Mouse (Mus musculus) lung, adult 2 months (tissue): ENCODE measurements around the gene Coq4. TPM values are rescaled to one million over a fixed set of nuclear protein-coding genes. Genes with fewer than 3 reads are reported as not detected.

Experiments used
- DNase-seq: peaks from one replicate; pipeline ENCODE4 v3.0.0; 2022
- H3K4me1 ChIP-seq: fragments of 200-500 bp; 2 replicates; pipeline ENCODE4 v1.6.1; 2011; ENCODE audit warnings: low read length; ENCODE audit not compliant: control insufficient read depth, insufficient read depth
- H3K4me3 ChIP-seq: fragments of 200-500 bp; replicated peaks from 2 replicates; pipeline ENCODE3; 2011; ENCODE audit warnings: low read depth, mild to moderate bottlenecking, control low read depth, low read length; ENCODE audit errors: extremely low read depth
- CTCF ChIP-seq: fragments of 200-500 bp; IDR thresholded peaks from 2 replicates; pipeline ENCODE4 v1.5.1; 2011; ENCODE audit warnings: mild to moderate bottlenecking, low read length, control low read depth; ENCODE audit not compliant: insufficient read depth
- POLR2A ChIP-seq: fragments of 200-500 bp; IDR thresholded peaks from 2 replicates; pipeline ENCODE4 v1.6.1; 2011; ENCODE audit warnings: low read depth, mild to moderate bottlenecking, control low read depth, low read length, borderline replicate concordance; ENCODE audit errors: extremely low read depth
- WGBS: fragments of 180-500 bp; shearing (Covaris S2); methylation state at CpG from one replicate; pipeline ENCODE4 v1.1.7; 2018; 5-methylcytosine and 5-hydroxymethylcytosine counted together
- polyA plus RNA-seq: library from polyadenylated mRNA; depleted of rRNA; stranded (reverse); fragments of >200 nt; gene quantifications from 2 replicates; pipeline ENCODE4 v1.2.3, GENCODE M21; 2012

Coq4 gene
- polyA plus RNA-seq, 1 experiment: 40.6 TPM

DNA sequence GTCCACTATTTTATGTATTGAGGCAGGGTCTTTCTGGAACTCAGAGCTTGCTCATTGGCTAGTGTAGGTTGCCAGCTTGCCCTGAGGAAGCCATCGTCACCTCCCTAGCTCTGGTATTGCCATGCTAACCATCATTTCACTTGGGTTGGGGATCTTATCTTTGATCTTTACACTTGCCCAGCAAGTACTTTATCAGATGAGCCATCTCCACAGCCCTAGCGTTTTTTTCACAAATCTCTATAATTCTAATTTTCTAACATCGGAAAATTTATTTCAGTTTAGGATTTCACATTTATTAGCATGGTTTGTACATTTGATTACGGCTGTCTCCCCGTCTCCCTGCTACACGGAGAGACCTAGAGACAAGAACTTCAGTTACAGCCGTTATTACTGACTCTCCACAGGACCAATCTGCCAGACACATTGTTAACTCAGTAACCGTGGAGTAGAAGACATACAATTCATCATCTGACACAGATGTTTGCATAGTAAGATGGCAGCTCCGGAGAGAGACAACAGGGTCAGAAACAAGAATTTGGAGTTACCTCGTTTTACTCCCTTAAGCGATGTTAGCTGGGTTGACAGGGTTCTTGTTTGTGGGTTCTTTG is 39.1 kb downstream of the Coq4 start:
- WGBS: 7% methylated on average over 11 of the region's 11 CpGs
- Histone ChIP-seq H3K4me1 (peaks cover 4% of the 10 kb centered on the region), H3K4me3 (peak overlapping the region; percentile 86)
- no peak for DNase-seq
- TF ChIP-seq POLR2A (no peak), CTCF (no peak)

DNA sequence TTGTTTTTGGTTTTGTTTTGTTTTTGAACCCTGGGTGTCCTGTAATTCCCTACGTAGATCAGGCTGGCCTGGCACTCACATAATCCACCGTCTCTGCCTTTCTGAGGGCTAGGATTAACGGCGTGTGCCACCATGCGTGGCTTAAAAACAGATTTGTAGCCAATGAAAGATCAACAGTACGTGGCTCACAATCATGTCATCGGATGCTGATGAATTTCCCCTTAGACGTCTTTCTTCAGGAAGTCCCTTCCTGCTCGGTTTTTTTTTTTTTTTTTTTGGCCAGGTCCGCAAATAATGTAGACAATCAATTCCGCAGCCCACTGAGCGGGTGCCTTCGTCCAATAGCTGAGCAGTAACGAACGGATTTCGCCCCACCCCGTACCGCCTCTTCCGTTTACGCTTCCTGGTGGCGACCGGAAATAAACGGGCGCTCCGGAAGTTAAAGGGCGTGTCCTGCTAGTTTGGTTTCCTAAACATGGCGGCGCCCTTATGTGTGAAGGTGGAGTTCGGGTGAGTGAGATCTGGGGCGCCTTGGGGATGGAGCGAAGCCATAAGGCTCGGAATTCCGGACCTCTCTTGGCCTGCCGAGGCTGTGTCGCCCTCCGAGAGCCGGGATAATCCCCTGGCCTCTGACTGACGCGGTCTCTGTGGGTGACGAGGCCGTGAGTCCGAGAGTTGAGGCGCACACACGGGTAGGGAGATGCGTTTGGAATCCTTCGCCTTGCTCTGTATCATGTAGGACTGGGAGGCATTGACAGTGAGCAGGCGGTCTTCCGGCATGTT is 39.8 kb downstream of the Coq4 start:
- WGBS: under 1% methylated on average over 48 of the region's 48 CpGs
- Histone ChIP-seq H3K4me1 (peaks cover 4% of the 10 kb centered on the region), H3K4me3 (peak overlapping the region; percentile 86)
- DNase-seq: peak; percentile 94
- peak; percentile 59; the same call in 1 of the 2 replicates for TF ChIP-seq POLR2A
- no peak for TF ChIP-seq CTCF

DNA sequence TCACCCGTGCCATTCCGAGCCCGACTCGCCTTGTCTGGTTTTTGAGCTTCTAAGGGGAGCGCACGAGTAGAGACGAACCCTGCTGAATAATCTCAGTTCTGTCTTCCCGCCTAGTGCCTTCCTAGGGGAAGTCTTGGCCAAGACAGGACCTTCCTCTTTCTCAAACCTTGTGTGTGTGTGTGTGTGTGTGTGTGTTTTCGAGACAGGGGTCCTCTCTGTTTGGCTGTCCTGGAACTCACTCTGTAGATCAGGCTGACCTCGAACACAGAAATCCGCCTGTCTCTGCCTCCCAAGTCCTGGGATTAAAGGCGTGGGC is 40.4 kb downstream of the Coq4 start:
- peaks cover 4% of the 10 kb centered on the region for H3K4me1 ChIP-seq
- TF ChIP-seq POLR2A: no peak
- TF ChIP-seq CTCF: no peak
- 2% methylated on average over 12 of the region's 12 CpGs for WGBS
- DNase-seq: no peak
- peak overlapping the region; percentile 81 for H3K4me3 ChIP-seq

DNA sequence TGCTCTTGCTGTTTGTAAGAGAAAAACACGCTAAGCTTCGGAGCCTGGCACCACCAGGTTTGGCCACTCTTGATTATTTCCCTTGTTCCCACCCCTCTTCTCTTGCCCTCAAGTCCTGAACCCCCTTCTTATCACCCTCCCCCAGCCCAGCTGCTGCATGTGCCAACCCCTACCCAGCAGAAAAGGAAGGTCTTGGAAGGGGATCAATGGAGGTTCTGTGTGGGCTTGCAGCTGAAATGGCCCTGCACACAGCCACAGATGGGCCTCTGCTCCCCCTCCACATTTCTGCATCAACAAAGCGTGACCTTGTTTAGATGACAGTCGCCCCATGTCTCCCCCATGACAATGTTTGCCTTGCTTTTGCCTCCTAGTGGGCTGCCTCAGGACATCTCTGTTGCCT is 43.8 kb downstream of the Coq4 start:
- H3K4me1 ChIP-seq: peaks cover 4% of the 10 kb centered on the region
- DNase-seq: no peak
- WGBS: 84% methylated on average over 4 of the region's 4 CpGs
- TF ChIP-seq CTCF (no peak), POLR2A (no peak)
- no peak overlapping the region for H3K4me3 ChIP-seq

DNA sequence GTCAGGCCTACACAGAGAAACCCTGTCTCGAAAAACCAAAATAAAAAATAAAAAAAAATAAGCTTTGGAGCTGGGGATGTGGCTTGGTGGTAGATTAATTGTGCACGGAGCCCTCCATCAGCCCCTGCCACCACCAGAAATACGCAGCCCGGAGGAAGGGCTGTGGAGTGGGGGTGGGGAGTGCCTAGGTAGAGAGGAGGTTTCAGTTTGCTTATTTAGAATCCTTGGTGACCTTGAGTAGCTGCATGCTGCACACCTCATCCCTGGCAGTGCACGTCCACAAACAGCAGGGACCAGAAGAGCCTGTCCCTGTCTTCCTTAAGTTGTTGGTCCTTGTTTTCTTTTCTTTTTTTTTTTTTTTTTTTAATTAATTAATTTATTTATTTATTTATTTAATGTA is 46.5 kb downstream of the Coq4 start:
- Histone ChIP-seq H3K4me3 (no peak overlapping the region), H3K4me1 (no peaks in the 10 kb centered on the region)
- 95% methylated on average over 5 of the region's 5 CpGs for WGBS
- DNase-seq: no peak
- TF ChIP-seq POLR2A (no peak), CTCF (no peak)

DNA sequence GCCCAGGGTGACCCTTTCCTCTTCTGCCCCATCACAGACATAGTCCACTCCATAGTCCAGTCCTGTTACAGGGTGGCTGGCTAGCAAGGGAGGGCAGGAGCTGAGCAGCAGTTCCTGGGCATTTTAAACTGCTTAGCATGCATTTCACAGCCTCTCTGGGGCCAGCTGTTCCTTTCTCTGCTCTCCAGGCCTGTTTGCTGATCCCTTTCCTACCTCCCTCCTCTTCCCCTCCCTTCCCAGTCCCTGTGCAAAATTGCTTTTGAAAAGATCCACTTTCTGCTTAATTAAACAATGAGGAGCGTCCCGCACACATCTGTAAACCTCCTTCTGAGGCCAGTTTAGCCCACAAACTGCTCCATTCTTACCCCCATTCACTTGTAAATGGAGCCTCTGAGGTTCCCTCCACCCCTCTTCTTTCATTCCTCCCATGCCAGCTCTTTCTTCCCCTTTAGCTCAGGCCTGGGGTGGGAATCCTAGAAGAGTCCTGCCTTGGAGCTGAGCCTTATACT is 48.2 kb downstream of the Coq4 start:
- WGBS: 78% methylated on average over 2 of the region's 2 CpGs
- Histone ChIP-seq H3K4me1 (no peaks in the 10 kb centered on the region), H3K4me3 (no peak overlapping the region)
- TF ChIP-seq POLR2A (no peak), CTCF (no peak)
- no peak for DNase-seq

DNA sequence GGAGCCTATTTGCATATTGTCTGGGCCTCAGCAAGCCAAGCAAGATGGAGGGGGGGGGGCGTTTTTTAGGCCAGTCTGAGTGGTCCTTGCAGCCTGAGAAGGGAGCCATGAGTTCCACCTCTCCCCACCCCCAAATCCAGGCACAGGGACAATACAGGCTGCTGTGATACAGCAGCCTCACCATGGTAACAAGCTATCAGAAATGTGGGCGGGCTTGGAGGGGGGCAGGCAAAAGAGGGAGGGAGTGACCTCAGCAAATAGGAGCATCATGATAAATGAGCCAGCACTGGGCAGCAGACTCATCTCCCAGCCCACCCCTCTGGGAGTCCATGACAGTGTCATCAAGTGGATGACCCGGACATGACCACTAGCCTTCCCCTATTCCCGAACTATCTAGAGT is 52.2 kb downstream of the Coq4 start:
- Histone ChIP-seq H3K4me1 (no peaks in the 10 kb centered on the region), H3K4me3 (no peak overlapping the region)
- 58% methylated on average over 4 of the region's 4 CpGs for WGBS
- TF ChIP-seq POLR2A: no peak
- no peak for TF ChIP-seq CTCF
- DNase-seq: no peak

DNA sequence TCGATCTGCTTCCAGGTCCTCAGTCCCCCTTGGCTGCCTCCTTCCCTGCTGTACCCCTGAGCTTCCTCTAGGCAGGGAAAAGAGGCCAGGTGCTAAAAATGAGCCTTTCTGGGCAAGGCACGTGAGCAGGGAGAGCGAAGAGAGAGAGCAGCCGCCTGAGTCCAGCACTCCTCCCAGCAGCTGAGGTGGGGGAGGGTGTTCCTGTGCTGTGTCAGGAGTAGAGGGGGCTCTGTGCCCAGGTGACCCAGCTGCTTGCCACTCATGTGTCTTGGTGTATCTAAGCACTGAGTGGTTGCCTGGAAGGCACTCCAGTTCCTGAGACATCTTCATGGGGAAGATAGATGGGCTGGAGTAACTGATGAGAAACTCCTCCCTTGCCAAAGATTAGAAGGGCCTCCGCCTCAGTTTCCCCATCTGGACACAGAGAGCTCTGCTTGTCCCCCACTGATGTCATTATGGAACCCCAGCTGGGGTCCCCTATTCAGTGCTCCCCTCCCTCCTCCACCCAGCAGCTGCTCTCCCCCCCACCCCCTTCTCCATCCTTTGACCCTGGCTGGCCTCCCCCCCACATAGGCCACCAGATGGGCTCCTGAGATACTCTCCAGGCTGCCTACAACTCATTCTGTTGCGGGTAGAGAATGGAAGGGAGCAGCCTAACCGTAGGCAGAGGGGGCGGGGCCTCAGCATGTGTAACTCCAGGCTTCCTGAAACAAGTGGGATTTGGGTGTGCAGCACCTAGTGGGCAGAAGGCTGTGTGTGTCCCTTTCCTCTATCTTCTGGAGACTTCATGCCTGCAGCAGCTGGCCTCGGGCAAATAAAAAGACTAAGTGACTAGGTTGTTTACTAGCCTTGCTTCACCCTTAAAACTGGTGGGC is 56.2 kb downstream of the Coq4 start:
- H3K4me3 ChIP-seq: no peak overlapping the region
- no peaks in the 10 kb centered on the region for H3K4me1 ChIP-seq
- WGBS: 82% methylated on average over 9 of the region's 9 CpGs
- DNase-seq: no peak
- TF ChIP-seq POLR2A: no peak
- no peak for TF ChIP-seq CTCF

DNA sequence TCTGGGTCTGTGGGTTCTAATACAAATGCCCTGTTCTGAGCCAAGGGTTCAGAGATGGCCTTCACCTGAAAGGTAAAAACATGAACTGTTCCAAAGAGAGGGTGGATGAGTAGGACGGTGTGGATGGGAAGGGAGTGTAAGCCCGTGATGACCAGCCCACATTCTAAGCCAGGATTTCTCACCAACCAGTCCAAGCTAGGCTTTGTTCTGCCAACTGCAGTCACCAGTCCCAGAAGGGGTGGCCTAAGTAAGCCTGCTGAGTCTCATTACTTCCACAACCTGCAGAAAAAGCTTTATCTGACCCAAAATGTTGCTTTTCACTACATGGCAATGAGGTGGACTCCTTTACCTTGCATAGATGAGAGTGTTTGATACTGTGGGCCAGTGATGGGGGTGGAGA is 56.8 kb downstream of the Coq4 start:
- WGBS: 90% methylated on average over 2 of the region's 2 CpGs
- H3K4me3 ChIP-seq: no peak overlapping the region
- DNase-seq: no peak
- TF ChIP-seq POLR2A: no peak
- no peak for TF ChIP-seq CTCF
- H3K4me1 ChIP-seq: no peaks in the 10 kb centered on the region
